Mouse (Mus musculus): ENCODE measurements around the gene Traf1.
A peak's percentile ranks its signal among the peaks of the same experiment; 100 is the strongest.

The Traf1 gene

GRCm38 (mm10) chr2:34961481-34962036 is at the start of gene Traf1:
Gene Traf1, minus strand, starts transcription at chr2:34961772.
- DNase-seq (ENCODE audit: low spot score in 2 of 2) = no peak

DNA sequence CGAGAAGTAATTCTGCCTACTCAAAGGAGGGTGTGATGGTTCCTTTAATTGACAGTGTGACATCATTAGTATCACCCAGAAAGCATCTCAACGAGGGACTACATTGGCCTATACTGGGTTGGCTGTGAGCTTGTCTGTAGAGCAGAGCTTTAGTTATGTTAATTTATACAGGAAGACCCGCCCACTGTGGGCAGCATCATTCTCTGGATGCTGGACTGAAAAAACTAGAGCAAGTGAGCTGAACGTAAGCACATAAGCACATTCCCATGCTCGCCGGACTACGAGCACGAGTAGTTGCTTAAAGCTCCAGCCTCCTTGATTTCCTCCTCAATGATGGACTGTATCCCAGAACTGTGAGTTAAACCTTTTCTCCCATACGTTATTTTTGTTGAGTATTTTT is 37.4 kb upstream of the Traf1 start:
- peak; percentile 36 to 79 for DNase-seq (ENCODE audit: low spot score in 2 of 2)

DNA sequence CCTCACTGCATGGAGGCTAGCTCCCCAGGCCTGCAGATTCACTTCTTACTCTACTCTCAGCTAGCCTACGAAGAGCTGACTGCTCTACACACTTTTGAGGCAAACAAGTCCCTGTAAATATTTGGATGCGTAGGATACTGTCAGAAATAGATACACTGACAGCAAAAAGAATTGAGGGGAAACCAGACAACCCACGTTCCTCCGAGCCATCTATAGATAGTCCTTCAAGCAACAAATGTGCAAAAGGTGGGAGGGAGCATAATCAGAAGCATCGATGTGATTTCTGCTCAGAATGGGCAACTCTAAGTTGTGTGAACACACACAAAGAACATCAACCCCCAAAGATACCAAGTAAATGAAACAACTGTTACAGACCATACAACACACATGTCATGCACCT is 34.9 kb upstream of the Traf1 start:
- no peak for DNase-seq (ENCODE audit: low spot score in 2 of 2)

DNA sequence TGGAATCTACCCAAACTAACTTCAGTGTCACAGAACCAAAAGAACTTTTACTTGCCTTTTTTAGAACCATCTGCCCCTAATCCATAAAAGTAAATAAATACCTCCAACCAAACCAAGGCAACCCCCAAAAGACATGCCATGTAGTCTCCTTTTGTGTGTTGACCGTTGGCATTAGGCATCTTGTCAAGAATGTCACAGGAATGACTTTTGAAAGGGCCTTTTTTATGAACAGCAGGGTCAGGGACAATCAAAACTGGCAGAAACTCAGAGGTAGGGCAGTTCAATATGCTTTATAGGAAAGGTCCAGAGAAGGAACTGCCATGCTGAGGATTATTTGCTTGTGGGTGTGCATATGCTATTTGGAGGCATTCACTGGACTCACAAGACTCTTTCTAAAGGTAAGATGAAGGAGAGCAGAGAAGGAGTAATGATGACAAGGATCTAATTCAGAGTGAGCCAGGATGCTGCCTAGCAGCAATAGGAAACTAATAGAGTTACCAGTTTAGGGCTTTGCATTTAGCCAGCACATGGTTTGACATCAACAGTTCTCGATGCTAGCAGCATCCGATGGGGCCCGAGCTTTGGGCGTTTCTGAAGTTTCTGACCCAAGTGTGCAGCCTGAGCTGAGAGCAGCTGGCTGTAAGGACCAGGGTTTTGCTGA is 32.3 kb upstream of the Traf1 start:
- no peak for DNase-seq (ENCODE audit: low spot score in 2 of 2)

DNA sequence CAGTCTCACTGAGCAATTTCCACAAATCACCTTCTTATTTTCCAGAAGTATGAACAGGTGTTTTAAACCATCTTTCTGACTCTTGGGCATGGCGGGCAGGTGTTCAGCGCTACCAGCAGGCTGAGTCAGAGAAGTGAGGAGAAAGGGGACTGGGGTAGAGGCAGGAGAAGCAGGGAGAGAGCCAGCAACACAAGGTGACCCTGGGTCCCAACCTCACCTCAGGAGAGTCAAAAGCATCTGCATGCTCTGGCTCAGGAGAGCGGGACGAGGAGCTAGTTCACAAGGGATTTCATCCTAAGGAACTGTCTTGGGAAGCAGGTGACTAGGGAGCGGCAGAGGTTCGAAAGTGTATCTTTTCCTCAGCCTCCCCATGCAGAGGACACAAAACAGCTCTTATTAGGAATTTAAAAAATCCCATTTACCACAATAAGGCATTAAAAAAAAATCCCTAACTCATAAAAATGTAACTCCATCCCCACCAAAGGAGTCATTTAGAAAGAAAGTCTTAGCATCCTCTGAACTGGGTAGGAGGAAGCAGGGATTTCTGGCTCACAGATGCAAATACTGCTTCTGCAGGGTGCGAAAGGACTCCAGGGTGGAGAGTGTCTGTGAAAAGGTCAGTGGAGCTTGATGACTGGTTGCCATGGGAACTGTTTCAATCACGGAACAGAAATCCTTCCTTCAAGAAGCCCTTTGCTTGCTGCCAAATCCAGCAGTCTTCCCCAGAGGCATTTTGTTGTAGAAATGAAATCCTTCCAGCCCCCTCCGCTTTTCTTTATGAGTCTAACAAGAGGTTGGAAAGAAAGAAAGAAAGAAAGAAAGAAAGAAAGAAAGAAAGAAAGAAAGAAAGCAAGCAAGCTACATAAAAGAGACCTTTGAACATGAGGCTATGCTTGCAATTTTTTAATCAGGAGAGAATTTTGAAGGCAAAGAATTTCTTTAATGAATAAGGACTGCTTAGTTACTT is 31.4 kb upstream of the Traf1 start:
- peak in 1 of 2 experiments; percentile 51 for DNase-seq (ENCODE audit: low spot score in 2 of 2)

- DNase-seq (ENCODE audit: low spot score in 2 of 2) = no peak
Measured at GRCm38 (mm10) chr2:34991966-34992365, 30.4 kb upstream of the Traf1 start.

GRCm38 (mm10) chr2:34989749-34990148 is 28.2 kb upstream of the Traf1 start:
- no peak for DNase-seq (ENCODE audit: low spot score in 2 of 2)

DNA sequence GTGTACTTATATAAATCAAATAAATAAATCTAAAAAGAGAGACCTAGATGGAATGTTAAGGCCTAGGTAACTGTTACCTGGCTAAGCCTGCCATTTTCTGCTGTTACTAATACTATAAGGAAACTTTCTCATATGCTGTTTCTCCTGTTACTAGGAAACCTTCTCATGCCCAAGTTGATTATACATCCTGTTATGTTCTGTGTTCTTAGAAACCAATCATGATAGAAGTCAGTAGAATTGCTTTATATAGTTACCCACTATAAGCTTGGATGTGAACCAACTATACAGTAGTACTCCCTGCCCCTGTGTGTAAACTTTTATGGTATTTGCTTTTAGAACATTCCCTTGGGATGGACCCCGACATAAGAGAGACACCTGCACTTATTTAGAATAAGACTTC is 26.0 kb upstream of the Traf1 start:
- DNase-seq (ENCODE audit: low spot score in 2 of 2) = no peak

DNA sequence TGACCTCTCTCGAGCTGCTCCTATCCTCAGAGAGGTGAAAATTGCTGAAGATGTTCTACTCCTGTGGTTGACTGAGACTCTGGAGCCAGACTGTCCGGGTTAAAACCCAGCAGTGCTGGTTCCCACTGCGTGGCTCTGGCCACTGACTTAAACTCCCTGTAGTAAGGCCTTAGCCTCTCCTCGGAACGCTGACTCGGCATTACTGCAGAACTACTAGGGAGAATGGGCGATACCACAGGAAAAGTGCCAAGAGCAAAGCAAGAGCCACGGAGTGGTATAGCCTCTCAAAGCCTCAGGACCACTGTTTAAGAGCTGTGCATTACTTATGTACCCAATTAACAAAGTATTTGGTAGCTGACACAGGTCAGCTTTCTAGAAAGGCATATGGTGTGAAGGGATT is 23.3 kb upstream of the Traf1 start:
- DNase-seq (ENCODE audit: low spot score in 2 of 2) = no peak

DNA sequence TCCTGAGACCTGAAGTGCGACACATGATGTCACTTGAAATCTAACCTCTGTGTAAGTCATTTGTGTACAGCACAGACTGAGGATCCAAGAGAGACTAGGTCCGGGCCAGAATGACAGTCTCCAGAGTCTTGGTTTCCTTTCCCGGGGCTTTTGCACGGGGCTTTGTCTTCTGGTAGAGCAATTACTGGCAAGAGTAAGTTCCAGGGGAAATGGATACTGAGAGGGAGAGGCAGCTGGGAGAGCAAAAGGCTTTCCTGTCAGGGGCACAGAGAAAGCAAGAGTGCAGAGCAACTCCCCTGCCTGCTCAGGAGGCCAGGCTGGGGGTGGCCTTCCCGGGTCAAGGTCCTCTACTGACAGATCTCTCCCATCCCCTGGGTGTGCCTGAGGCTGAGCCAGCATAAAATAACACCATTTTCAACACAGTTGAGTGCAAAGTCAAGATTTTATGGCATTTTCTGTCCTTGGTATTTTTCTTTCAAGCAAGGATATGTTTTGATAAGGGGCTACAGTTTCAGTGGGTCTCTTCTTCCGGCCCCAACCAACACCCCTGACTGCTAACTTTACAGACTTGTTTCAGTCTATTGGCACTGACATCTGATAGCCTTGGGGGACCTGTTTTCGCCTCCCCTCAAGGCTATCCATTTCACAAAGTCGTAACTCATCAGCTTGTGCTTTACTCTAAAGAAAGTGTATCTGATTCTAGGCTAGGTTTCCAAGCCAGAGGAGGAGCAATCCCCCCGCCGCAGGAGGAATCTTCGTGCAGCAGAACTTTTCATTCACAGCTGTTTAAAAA is 21.5 kb upstream of the Traf1 start:
- no peak for DNase-seq (ENCODE audit: low spot score in 2 of 2)

DNA sequence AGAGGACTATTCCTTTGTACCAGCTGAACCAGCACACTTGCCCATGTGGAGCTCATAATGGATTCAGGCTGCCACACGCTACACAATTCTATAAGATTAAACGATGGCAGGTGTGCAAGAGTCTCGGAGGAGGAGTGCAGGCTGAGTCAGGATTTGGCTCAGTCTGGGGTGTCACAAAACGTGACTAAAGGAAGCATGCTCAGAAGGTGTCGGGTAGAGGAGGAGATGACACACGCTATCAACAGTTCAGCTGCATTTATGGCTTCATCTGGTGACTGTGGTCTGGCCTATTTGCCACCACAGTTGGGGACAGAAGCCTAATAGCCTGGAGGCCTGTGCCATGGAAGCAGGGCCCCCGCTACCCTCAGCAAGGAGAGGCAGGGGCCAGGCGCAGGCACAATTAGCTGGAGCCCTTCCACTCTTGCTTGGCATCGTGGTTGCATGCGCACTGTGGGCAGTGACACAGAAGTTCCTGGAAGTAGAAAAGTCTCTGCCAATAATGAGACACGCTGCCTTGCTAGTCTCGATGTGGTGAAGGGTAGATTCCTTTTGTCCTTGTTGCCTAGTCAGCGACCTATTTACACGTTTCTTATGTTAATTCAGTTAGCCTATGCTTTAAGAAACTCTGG is 20.6 kb upstream of the Traf1 start:
- DNase-seq (ENCODE audit: low spot score in 2 of 2) = peak; percentile 37 to 68

DNA sequence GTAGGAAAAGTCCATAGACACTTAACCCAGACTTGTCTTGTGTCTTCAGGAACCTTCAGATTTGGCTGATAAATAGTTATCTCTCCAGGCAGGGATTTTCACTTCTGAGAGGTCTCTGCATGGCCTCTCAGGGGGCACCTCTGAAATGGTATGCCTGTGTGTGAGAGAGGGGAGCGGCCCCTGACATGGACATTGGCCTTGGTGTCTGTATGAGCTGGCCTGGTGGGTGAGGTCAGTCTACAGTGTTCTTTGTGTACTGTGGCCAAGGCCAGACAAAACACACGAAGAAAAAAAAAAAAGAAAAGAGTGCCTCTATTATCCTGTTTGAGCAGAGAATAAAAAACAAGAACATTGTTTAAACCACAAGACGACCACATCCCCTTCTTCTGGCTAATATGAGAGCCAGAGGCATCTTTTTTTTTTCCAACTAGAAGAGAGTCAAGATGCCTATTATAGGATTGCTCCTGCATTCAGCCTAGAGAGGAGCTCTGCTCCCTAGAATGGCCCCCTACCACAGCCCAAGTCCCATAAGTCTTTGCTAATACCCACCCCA is 18.0 kb upstream of the Traf1 start:
- no peak for DNase-seq (ENCODE audit: low spot score in 2 of 2)

DNA sequence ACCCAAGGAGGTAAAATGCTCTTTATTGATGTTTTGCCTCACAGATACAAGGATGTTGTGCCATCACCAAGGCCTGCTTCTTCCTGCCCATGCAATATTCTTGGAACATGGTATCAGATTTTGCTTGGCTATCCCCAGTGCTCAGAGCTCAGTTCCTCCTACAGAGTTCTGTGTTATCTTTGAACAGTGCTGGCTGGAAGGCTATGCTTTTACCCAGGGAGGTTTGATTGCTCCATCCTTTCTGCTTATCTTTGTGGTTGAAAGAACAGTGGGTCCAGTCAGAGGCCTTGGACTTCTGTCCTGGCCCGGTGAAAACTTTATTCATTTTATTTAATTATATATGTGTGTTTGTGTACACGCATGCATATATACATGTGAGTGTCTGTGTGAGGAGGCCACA is 16.7 kb upstream of the Traf1 start:
- no peak for DNase-seq (ENCODE audit: low spot score in 2 of 2)

DNA sequence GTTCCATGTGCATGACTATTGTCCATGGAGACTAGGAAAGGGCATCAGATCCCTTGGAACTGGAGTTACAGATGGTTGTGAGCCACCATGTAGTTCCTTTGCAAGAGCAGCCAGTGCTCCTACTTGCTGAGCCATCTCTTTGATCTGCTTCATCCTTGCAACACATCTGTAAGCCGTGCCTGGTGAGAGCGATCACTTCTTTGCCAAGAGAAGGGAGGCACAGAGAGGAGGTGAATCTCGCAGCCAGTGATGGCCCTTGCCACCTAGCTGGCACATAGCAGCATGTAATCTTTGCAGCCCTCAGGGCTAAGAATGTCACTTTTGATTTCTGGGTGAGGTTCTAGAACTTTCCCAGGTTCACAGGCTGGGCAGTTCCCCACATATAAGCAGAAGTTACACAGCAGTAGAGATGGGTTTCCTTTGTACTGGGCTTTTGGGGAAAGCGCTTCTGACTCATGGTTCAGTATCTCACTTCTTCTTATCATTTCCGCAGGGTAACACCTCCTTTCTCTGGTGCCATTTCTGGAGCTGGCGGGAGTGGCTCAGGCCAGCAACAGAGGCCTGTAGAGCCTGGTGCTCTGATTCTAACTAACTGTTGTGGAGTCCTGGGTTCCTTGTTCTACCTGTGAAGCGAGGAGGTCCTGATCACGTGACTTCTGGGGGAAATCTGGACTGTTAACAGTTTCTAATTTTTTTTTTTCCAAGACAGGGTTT is 15.5 kb upstream of the Traf1 start:
- DNase-seq (ENCODE audit: low spot score in 2 of 2) = no peak

DNA sequence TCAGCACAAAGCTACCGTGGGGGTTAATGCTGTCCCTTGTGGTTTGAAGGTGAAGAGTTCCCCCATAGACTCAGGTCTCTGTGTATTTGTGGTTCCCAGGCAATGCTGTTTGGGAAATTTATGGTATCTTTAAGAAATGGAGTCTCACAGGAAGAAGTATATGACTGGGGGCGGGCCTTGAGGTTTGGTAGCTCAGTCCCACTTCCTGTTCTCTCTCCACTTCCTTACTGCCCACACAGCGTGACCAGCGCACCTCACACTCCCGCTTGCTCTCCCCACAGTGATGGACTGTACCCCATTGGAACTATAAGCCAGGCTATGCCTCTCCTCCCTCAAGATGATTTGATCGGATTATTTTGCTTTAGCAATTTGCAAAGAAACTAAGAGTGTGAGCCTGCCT is 14.9 kb upstream of the Traf1 start:
- no peak for DNase-seq (ENCODE audit: low spot score in 2 of 2)

DNA sequence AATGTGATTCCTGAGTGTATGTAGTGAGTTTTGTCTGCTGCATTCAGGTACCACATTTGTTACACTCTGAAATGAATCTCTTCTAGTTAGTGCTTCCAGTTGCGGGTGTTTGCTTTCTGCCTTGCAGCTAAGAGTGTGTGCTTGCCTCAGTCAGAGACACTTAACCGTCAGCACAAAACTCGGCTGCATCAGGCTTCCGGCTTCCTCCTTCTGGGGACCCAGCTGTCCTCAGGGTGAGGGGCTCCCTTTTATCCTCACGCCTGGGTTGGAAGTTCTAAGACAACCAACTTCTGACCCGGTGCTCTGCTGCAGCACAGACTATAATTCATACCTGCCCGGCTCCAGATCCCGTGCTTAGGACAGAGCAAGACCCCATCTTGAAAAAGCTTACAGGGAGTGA is 11.5 kb upstream of the Traf1 start:
- DNase-seq (ENCODE audit: low spot score in 2 of 2) = no peak

- no peak for DNase-seq (ENCODE audit: low spot score in 2 of 2)
Measured at GRCm38 (mm10) chr2:34971080-34971888, 9.7 kb upstream of the Traf1 start.

GRCm38 (mm10) chr2:34970092-34970750 is 8.6 kb upstream of the Traf1 start:
- peak; percentile 35 to 39 for DNase-seq (ENCODE audit: low spot score in 2 of 2)

GRCm38 (mm10) chr2:34969166-34969565 is 7.6 kb upstream of the Traf1 start:
- no peak for DNase-seq (ENCODE audit: low spot score in 2 of 2)
